Mouse (Mus musculus) left cerebral cortex, adult 9 months (tissue): Measurements from ENCODE around the gene 4930595D18Rik.
A peak's percentile ranks its signal among the peaks of the same experiment; 100 is the strongest.

ENCODE experiments used
- DNase-seq, 2 experiments: peaks; one replicate each; pipeline ENCODE4 v3.0.0; 2022; ENCODE audit warnings: low spot score in 2 of 2

Gene 4930595D18Rik

GRCm38 (mm10) chr12:111184476-111184875 lies at the start of gene 4930595D18Rik:
Gene 4930595D18Rik (minus strand): TSS chr12:111184491.
- DNase-seq, result no peak

GRCm38 (mm10) chr12:111233798-111234197 lies 49.5 kb upstream of the 4930595D18Rik start:
- DNase-seq, result no peak

DNA sequence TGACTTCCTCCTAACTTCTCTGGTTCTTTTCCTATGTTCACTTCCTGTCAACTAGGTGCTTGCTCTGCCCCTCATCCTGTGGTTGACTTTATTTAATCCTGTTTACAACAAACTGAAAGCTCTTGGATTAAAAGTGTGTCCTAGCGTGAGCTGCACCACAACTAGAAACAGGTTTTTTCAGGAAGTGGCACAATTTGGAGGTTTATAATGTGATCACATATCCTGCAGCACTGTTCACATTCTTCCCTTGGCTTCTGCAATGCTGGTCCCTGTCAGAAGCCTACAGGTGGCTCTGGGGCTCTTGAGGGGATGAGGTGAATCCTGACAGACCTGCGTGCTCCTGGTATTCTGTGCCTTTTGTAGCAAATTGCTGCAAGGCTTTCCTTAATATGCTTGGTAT lies 46.5 kb upstream of the 4930595D18Rik start:
- no peak for DNase-seq

GRCm38 (mm10) chr12:111228488-111228887 lies 44.2 kb upstream of the 4930595D18Rik start:
- no peak for DNase-seq

DNA sequence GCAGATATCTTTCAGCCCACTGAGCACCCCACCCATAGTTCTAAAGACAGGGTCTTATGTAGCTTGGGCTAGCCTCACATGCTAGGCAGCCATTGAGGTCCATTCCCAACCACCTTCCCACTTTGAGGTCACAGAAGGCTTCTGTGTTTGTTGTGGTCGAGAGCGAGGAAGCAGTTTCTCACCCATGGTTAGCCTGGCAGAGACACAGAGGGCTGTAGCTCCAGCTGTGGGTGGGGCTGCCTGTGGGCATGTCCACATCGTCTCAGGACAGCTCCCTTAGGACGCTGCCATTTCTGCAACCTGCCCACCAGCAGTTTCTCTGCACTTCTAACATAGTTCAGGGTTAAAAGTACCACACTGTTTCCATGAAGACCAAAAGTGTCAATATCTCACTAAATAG lies 43.1 kb upstream of the 4930595D18Rik start:
- no peak for DNase-seq

DNA sequence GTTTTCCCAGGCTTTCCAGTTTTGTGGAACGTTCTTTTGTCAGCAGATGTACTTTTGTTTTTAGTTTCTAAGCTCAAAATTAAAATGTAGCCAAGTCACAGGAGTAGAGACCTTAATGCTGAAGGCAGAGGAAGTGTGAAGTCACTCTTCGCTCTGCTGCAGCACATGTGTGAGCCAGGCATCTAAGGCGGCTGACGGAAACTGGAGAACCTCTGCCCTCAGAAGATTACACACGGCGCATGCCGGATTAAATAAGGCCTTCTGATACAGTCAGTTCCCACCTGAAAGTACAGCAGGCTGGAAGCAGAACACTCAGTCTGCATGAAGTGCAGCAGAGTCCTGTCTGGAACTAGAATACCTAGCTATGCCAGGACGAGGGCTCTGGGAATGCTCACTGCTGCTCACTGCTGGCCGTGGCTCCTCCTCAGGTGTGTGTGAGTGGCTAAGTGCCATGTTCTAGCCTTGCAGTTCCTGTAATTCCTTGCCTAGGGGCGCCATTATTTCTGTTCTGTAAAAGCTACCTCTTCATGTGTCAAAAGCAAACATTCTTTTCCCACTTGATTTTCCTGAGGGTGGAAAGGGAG lies 41.0 kb upstream of the 4930595D18Rik start:
- DNase-seq, result no peak

- no peak for DNase-seq
Measured at GRCm38 (mm10) chr12:111218867-111219266, 34.6 kb upstream of the 4930595D18Rik start.

DNA sequence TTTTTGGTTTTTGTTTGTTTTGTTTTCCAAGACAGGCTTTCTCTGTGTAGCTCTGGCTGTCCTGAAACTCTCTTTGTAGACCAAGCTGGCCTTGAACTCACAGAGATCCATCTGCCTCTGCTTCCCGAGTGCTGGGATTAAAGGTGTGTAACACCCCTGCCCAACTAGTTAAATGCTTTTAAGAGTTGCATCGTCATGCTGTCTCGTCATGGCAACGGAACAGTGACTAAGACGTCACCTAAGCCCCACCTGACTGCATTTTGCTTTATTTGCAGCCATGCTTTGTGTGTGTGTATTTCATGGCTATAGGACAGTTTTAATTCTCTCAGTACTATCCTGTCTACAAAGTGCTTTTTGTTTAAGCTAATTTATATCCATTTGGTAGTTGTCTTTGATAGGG lies 27.4 kb upstream of the 4930595D18Rik start:
- no peak for DNase-seq

- DNase-seq, result no peak
Measured at GRCm38 (mm10) chr12:111207641-111208040, 23.4 kb upstream of the 4930595D18Rik start.

GRCm38 (mm10) chr12:111203945-111204344 lies 19.7 kb upstream of the 4930595D18Rik start:
- DNase-seq, result peak in 1 of 2 experiments; percentile 32

DNA sequence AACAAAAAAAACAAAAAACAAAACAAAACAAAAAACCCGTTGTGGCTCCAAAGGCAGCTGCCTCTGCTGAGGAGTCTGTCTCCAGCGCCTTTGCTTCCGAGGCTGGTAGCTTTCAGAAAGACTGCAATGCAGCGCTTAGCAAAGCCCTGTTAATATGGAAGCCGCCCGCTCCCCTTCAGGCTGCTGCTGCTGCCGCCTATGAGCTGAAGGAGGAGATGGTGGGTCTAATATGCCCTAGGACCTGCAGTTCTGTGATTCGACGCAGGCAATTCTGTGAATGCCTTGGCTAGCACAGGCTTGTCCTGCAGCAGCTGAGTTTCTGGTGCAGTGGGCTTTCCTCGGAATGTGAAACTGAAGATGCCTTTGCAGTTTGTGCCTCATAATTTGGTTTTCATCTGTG lies 18.8 kb upstream of the 4930595D18Rik start:
- DNase-seq, result peak in 1 of 2 experiments; percentile 14

GRCm38 (mm10) chr12:111196548-111196947 lies 12.3 kb upstream of the 4930595D18Rik start:
- DNase-seq, result no peak

DNA sequence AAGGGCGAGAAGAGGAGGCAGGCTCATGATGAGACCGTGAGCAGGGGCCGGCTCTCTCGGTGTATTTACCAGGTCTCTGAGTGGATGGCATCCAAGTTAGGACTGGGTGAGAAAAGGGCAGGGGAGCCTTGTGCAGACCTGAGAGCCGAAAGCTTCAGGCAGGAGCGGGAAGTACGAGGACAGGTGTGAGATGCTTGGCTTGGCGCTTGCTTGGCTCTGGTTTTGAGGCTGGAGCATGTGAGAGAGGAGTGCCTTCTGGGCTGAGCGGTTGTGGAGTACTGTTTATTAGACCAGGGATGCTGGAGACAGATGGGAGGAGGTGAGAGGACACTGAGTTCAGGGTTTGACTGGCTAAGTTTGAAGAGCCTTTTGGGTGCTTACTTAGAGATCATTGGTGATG lies 9.0 kb upstream of the 4930595D18Rik start:
- DNase-seq, result no peak

GRCm38 (mm10) chr12:111192777-111193176 lies 8.5 kb upstream of the 4930595D18Rik start:
- no peak for DNase-seq

DNA sequence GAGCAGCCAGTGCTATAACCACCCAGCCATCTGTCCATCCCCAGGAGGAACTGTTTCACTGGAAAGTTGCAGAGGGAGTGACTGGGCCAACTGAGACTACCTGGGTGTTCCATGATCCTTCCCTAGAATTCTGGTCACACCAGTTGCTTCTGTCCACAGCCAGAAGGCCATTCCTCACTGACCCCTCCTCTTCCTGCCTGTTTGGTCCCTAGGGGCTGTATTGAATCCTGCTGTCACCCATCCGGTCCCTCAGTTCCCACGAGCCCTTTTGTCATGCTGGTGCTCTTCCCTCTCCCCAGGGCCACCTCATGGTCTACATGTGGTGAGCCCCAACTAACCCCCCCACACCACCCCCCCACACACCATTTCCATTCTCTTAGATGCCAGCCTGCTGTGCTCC lies 6.6 kb upstream of the 4930595D18Rik start:
- no peak for DNase-seq

GRCm38 (mm10) chr12:111190355-111190754 lies 6.1 kb upstream of the 4930595D18Rik start:
- DNase-seq, result no peak

- no peak for DNase-seq
Measured at GRCm38 (mm10) chr12:111188295-111188694, 4.0 kb upstream of the 4930595D18Rik start.

GRCm38 (mm10) chr12:111186986-111187385 lies 2.7 kb upstream of the 4930595D18Rik start:
- no peak for DNase-seq

DNA sequence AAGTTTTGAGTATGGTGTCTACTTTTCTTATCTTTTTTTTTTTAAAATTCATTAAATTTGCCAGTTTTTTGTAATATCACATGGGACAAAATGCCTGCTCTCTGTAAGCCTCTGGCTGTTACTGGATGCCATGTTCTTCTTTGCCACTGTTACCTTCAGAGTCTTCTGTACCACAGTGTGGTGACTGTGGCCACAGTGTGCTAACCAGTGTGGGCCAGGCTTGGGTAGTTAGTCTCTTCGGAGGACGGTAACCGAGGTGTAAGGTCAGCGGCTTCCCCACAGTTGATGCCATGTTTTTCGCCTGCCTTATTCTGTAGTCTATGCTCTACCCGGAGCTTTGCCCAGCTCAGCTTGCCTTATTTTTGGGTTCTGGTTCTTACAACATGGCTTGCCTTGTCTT lies 1.9 kb downstream of the 4930595D18Rik start:
- DNase-seq, result no peak

DNA sequence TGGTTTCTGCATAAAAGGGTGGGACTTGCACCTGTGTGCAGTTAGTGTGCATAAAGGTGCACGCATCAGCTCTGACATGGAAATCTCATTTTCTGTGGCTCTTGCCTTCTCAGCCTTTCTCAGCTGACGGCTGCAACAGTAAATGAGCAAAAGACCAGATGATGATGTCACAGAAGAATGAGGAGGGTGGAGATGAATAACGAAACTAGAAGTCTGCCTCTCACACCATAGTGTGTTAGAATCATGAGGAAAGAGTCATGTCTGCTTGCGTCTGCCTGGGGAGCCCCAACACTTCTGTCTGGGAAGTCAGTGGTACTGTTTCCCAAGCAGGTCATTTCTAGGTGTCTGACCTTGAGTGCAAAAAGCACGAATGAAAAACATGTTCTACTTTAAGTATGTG lies 2.4 kb downstream of the 4930595D18Rik start:
- DNase-seq, result no peak

DNA sequence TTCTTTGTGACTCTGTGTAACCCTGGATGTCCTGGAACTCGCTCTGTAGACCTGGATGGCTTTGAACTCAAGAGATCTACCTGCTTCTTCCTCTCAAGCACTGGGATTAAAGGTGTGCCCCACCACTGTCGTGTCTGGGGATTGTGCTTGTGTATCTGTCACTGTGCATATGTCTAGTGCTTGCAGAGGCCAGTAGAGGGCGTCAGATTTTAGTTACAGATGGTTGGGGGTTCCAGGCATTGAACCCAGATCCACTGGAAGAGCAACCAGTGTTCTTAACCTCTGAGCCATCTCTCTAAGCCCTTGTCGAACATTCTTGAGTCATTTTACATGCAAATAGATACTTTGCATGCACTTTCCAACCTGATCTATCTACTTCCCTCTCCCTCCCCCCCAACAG lies 5.5 kb downstream of the 4930595D18Rik start:
- no peak for DNase-seq

GRCm38 (mm10) chr12:111168891-111169290 lies 15.4 kb downstream of the 4930595D18Rik start:
- no peak for DNase-seq

DNA sequence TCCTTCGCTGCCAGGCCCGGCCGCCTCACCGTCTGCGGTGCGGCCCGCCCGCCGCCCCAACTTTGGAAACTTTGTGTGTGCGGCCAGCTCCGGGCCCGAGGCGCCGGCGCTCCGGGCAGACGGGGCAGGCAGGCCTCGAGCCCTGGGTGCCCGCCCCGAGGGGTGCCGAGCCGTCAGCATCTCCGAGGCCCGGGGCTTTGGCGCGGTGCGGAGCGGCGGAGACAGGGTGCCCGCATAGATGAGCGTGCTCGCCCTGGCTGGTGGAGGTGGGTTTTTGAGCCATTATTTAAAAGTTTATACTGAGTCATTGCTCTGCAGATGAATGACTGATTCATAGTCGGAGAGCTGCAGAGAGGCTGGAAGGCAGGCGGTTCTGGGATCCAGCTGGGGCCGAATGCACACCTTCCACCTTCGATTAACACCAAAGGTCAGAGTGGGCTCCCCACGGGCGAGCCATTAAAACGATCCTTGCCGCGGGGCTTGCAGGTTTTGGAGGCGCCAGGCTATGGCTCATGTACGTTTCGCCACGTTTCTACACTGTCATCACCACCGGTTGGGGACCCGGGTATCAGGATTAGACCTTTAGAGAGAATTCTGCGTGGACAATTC lies 17.5 kb downstream of the 4930595D18Rik start:
- no peak for DNase-seq
